Mouse (Mus musculus) thymus, postnatal 36 days (tissue): ENCODE results near the gene Farp2.
"Not testable (repeated sequence)": the region's sequence is repeated elsewhere in the genome, so short reads cannot be mapped to it uniquely, and the experiment has no call there.

Source experiments
- DNase-seq, 2 experiments: peaks; one replicate each; pipeline ENCODE4 v3.0.0; 2022; ENCODE audit warnings: mixed read lengths in 2 of 2

The Farp2 gene

GRCm38 (mm10) chr1:93635580-93636192, 123.8 kb downstream of the Farp2 start:
- peak; percentile 95 to 98 for DNase-seq

GRCm38 (mm10) chr1:93636211-93636897, 124.5 kb downstream of the Farp2 start:
- DNase-seq: no peak

- no peak for DNase-seq
These were observed 130.1 kb downstream of the Farp2 start for GRCm38 (mm10) chr1:93641978-93642377.

- DNase-seq: no peak
These were observed 130.8 kb downstream of the Farp2 start for GRCm38 (mm10) chr1:93642692-93643091.

- DNase-seq: no peak
These were observed 137.8 kb downstream of the Farp2 start for GRCm38 (mm10) chr1:93649604-93650172.

GRCm38 (mm10) chr1:93654275-93654674, 142.4 kb downstream of the Farp2 start:
- DNase-seq: no peak

GRCm38 (mm10) chr1:93654798-93655197, 142.9 kb downstream of the Farp2 start:
- DNase-seq: no peak

- no peak for DNase-seq
These were observed 144.6 kb downstream of the Farp2 start for GRCm38 (mm10) chr1:93656325-93657024.

- no peak for DNase-seq
These were observed 145.1 kb downstream of the Farp2 start for GRCm38 (mm10) chr1:93657025-93657360.

- DNase-seq: not testable (repeated sequence)
These were observed 146.7 kb downstream of the Farp2 start, which contains the start of gene Stk25 for GRCm38 (mm10) chr1:93658559-93658958. Gene Stk25, minus strand, starts transcription at chr1:93658659.

- DNase-seq: peak; percentile 23 to 58
These were observed 156.0 kb downstream of the Farp2 start for GRCm38 (mm10) chr1:93667760-93668400.

GRCm38 (mm10) chr1:93668791-93669548, 157.1 kb downstream of the Farp2 start:
- peak; percentile 68 to 75 for DNase-seq

- no peak for DNase-seq
These were observed 158.1 kb downstream of the Farp2 start for GRCm38 (mm10) chr1:93669941-93670340.
